Mouse (Mus musculus): Measurements from ENCODE around the gene Igsf21. TPM values are rescaled to one million over a fixed set of nuclear protein-coding genes. Genes with fewer than 3 reads are reported as not detected.
A peak's percentile ranks its signal among the peaks of the same experiment; 100 is the strongest.

Gene Igsf21
- polyA plus RNA-seq, 1 experiment from 2014 or later = 12.7 TPM

DNA sequence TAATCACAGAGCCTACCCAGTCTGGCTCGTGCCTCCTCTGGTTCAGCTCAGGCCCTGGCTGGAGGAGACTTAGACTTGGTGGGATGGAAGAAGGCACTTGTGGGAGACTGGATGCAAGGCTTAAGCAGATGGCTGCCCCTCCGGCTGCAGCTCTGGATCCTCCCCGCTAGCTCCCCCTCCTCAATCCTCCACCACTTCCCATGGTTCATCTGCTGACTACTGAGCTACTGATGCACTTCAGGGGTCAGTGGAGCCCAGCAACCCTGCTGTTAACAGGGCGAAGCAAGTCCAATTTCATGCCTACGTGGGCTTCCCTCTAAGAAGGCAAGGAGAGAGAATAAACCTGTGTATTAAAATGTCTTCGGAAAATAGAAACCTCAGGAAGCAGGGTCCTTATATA is 222.8 kb downstream of the Igsf21 start:
- Histone ChIP-seq H3K9ac (ENCODE audit: low read length) (no peak overlapping the region), H3K9me3 (ENCODE audit: control insufficient read depth, low read length) (peaks cover 3% of the 10 kb centered on the region; the same call in 1 of the 2 replicates), H3K4me1 (replicated peaks; ENCODE audit: control insufficient read depth, insufficient read depth, low read length) (no peaks in the 10 kb centered on the region), H3K4me3 (ENCODE audit: low read depth, low read length) (no peak overlapping the region), H3K36me3 (ENCODE audit: control insufficient read depth, insufficient read depth, low read length) (no peaks in the 10 kb centered on the region), H3K27ac (ENCODE audit: low read depth, low read length) (no peak overlapping the region), H3K27me3 (ENCODE audit: control insufficient read depth, insufficient read depth, low read length) (no peaks in the 10 kb centered on the region), H3K4me2 (ENCODE audit: low read depth, low read length, severe bottlenecking) (no peak overlapping the region)
- 76% methylated on average over 6 of the region's 6 CpGs for WGBS
- ATAC-seq (replicated peaks; ENCODE audit: low FRiP score) = no peak
- no peak for DNase-seq (ENCODE audit: low spot score)

DNA sequence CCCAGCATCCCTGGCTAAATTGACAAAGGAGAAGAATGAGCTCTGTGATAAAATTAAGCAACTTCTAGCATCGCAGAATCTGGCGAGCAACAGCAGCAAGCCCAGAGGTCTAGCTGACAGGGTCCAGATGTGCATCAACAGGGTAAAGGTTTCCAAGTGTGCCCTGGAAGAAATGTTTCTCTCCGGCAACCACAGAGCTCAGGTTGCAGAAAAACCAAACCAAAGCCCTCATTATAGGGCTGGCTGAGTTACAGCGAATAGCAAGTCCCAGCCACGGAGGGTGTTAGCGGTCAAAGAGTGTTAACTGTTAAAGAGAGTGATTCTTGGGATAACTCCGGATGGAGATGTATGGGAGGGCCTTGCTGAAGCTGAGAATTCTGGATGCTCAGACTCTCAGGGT is 230.7 kb downstream of the Igsf21 start:
- H3K4me1 ChIP-seq (replicated peaks; ENCODE audit: control insufficient read depth, insufficient read depth, low read length) = 0 out of 2 replicates have a peak, but pooled peaks cover under 1% of the 10 kb centered on the region
- ATAC-seq (replicated peaks; ENCODE audit: low FRiP score) (no peak), DNase-seq (ENCODE audit: low spot score) (no peak)
- no peak overlapping the region for H3K4me2 ChIP-seq (ENCODE audit: low read depth, low read length, severe bottlenecking)
- H3K9me3 ChIP-seq (ENCODE audit: control insufficient read depth, low read length) = no peaks in the 10 kb centered on the region
- H3K4me3 ChIP-seq (ENCODE audit: low read depth, low read length) = no peak overlapping the region
- H3K27ac ChIP-seq (ENCODE audit: low read depth, low read length) = no peak overlapping the region
- WGBS = 72% methylated on average over 7 of the region's 7 CpGs
- no peaks in the 10 kb centered on the region for H3K27me3 ChIP-seq (ENCODE audit: control insufficient read depth, insufficient read depth, low read length)
- no peaks in the 10 kb centered on the region for H3K36me3 ChIP-seq (ENCODE audit: control insufficient read depth, insufficient read depth, low read length)
- no peak overlapping the region for H3K9ac ChIP-seq (ENCODE audit: low read length)

DNA sequence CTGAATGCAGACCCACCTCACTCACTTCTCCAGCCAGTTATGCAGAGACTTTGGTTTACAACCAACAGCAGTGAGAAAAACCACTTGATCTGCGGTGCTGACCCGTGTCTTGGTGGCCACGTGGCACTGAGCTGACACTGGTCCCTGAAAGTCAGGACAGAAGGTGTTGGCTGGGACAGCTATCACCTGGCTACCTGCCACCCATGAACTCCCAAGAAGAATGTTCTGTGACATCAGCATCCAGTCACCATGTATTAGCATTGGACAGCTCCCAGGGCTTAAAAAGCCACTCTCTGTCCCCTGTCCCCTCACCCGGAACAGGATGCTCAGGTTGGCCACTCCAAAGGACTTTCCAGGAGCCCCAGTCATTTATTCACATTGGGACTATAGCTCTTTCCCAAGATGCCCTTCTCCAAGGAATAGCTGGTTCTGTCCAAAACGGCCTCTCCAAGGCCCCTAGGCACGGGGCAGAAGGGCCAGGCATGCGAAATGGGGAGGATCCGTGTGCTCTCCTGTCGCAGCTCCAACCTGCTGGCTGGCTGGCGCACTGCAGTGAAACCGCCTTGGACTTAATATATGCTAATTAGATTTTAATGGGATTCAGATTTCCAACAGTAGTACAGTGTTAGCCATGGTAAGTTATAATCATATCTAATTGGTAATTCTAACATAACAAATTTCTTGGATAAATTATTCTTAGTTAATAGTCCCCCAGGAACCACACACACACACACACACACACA is 235.7 kb downstream of the Igsf21 start:
- H3K27me3 ChIP-seq (ENCODE audit: control insufficient read depth, insufficient read depth, low read length) = no peaks in the 10 kb centered on the region
- H3K9me3 ChIP-seq (ENCODE audit: control insufficient read depth, low read length) = no peaks in the 10 kb centered on the region
- WGBS = 69% methylated on average over 11 of the region's 11 CpGs
- 0 out of 2 replicates have a peak, but pooled peaks cover 2% of the 10 kb centered on the region for H3K4me1 ChIP-seq (replicated peaks; ENCODE audit: control insufficient read depth, insufficient read depth, low read length)
- no peak overlapping the region for H3K4me2 ChIP-seq (ENCODE audit: low read depth, low read length, severe bottlenecking)
- DNase-seq (ENCODE audit: low spot score) = no peak
- H3K36me3 ChIP-seq (ENCODE audit: control insufficient read depth, insufficient read depth, low read length) = no peaks in the 10 kb centered on the region
- no peak overlapping the region for H3K4me3 ChIP-seq (ENCODE audit: low read depth, low read length)
- 0 out of 2 replicates have a peak, but pooled peaks have one; percentile 49 for ATAC-seq (replicated peaks; ENCODE audit: low FRiP score)
- H3K9ac ChIP-seq (ENCODE audit: low read length) = no peak overlapping the region
- no peak overlapping the region for H3K27ac ChIP-seq (ENCODE audit: low read depth, low read length)

DNA sequence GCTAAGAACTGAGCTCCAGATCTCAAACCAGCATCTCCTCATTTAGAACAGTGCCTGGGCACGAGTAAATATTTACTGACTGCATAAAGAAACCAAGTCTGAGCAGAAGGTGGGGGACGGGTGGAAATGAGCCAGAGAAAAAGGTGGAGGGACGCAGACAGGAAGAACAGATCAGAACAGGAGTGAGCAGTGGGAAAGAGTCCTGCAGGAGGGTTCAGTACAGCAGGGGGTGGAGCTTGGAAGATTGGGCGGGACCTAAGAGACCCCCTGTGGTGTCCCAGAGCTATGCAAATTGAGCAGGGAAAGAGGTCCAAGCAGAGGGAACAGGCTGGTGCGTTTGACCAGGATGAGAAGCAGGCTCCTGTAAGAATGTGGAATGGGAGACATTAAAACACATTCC is 241.7 kb downstream of the Igsf21 start:
- Histone ChIP-seq H3K4me1 (replicated peaks; ENCODE audit: control insufficient read depth, insufficient read depth, low read length) (peaks cover 2% of the 10 kb centered on the region; the same call in 1 of the 2 replicates), H3K27me3 (ENCODE audit: control insufficient read depth, insufficient read depth, low read length) (no peaks in the 10 kb centered on the region; the same call in 1 of the 2 replicates), H3K4me3 (ENCODE audit: low read depth, low read length) (no peak overlapping the region), H3K36me3 (ENCODE audit: control insufficient read depth, insufficient read depth, low read length) (no peaks in the 10 kb centered on the region), H3K4me2 (ENCODE audit: low read depth, low read length, severe bottlenecking) (peak overlapping the region; percentile 43; the same call in 1 of the 2 replicates), H3K9ac (ENCODE audit: low read length) (peak overlapping the region; percentile 35; the same call in 1 of the 2 replicates), H3K9me3 (ENCODE audit: control insufficient read depth, low read length) (no peaks in the 10 kb centered on the region), H3K27ac (ENCODE audit: low read depth, low read length) (no peak overlapping the region)
- WGBS = 21% methylated on average over 5 of the region's 5 CpGs
- ATAC-seq (replicated peaks; ENCODE audit: low FRiP score) = peak; percentile 12; the same call in 1 of the 2 replicates
- no peak for DNase-seq (ENCODE audit: low spot score)

DNA sequence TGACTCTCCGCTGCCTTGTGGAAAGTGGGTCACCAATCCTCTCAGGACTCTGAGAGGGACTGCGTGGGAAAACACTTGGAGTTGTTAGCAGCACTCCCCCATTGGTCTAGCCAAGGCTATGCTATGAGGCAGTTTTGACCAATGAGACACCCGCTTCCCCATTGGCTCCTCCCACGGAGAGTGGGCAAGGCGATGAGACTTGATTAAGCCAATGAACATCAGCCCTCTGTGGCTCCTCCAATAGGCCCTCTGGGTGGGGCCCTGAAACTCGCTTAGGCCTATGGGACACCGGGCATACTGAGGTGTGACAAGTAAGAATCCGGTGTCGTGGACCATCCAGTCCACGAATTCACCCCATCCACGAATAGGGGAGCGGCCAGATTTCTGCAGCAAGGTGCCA is 242.4 kb downstream of the Igsf21 start:
- peaks cover 2% of the 10 kb centered on the region; the same call in 1 of the 2 replicates for H3K4me1 ChIP-seq (replicated peaks; ENCODE audit: control insufficient read depth, insufficient read depth, low read length)
- H3K9me3 ChIP-seq (ENCODE audit: control insufficient read depth, low read length) = no peaks in the 10 kb centered on the region
- H3K9ac ChIP-seq (ENCODE audit: low read length) = 0 out of 2 replicates have a peak overlapping the region, but pooled peaks have one; percentile 35
- H3K27me3 ChIP-seq (ENCODE audit: control insufficient read depth, insufficient read depth, low read length) = no peaks in the 10 kb centered on the region; the same call in 1 of the 2 replicates
- DNase-seq (ENCODE audit: low spot score) (peak; percentile 68), ATAC-seq (replicated peaks; ENCODE audit: low FRiP score) (peak; percentile 60; the same call in 1 of the 2 replicates)
- H3K27ac ChIP-seq (ENCODE audit: low read depth, low read length) = no peak overlapping the region
- peak overlapping the region; percentile 17; the same call in 1 of the 2 replicates for H3K4me3 ChIP-seq (ENCODE audit: low read depth, low read length)
- no peaks in the 10 kb centered on the region for H3K36me3 ChIP-seq (ENCODE audit: control insufficient read depth, insufficient read depth, low read length)
- H3K4me2 ChIP-seq (ENCODE audit: low read depth, low read length, severe bottlenecking) = peak overlapping the region; percentile 43
- 20% methylated on average over 12 of the region's 12 CpGs for WGBS

DNA sequence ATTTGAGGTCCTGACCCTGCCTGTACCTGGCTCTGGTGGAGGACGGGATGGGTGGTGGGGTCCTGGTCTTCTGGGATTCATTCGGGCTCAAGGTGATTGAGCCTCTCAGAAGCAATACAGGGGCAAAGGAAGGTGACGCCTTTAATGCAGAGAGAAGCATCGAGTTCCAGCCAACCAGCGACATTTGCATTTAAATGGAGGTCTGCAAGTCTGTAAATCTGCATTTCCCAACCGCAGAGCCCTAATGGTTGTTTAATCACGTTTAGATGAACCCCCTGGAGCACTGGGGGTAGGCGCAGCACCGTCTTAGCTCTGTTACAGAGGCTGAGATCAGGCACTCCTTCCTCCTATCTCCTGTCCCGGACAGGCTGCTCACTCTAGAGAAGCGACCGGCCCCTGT is 244.5 kb downstream of the Igsf21 start:
- no peaks in the 10 kb centered on the region for H3K9me3 ChIP-seq (ENCODE audit: control insufficient read depth, low read length)
- 0 out of 2 replicates have a peak overlapping the region, but pooled peaks have one; percentile 18 for H3K27ac ChIP-seq (ENCODE audit: low read depth, low read length)
- DNase-seq (ENCODE audit: low spot score) (no peak), ATAC-seq (replicated peaks; ENCODE audit: low FRiP score) (no peak)
- H3K4me2 ChIP-seq (ENCODE audit: low read depth, low read length, severe bottlenecking) = no peak overlapping the region
- 13% methylated on average over 12 of the region's 12 CpGs for WGBS
- H3K4me3 ChIP-seq (ENCODE audit: low read depth, low read length) = no peak overlapping the region
- no peak overlapping the region for H3K9ac ChIP-seq (ENCODE audit: low read length)
- peaks cover 2% of the 10 kb centered on the region; the same call in 1 of the 2 replicates for H3K4me1 ChIP-seq (replicated peaks; ENCODE audit: control insufficient read depth, insufficient read depth, low read length)
- H3K36me3 ChIP-seq (ENCODE audit: control insufficient read depth, insufficient read depth, low read length) = no peaks in the 10 kb centered on the region
- no peaks in the 10 kb centered on the region; the same call in 1 of the 2 replicates for H3K27me3 ChIP-seq (ENCODE audit: control insufficient read depth, insufficient read depth, low read length)

DNA sequence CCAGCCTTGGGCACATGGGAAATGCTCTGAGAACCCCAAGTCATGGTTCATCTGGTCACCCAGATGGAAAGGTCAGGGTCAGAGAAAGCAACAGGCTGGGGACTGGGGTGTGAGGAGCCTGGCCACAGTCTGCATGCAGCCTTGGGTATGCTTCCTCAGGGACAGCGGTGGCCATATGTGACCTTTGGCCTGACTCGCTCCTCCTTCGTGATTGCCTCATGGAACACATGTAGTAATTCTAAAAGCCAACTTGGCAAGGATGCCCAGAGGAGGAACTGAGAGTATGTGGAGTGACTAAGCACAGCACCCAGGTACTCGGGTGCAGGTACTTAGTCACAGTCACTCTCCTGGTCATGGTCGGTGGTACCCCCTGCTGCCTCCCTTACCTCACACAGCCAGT is 245.7 kb downstream of the Igsf21 start:
- Histone ChIP-seq H3K9me3 (ENCODE audit: control insufficient read depth, low read length) (no peaks in the 10 kb centered on the region), H3K4me3 (ENCODE audit: low read depth, low read length) (no peak overlapping the region), H3K36me3 (ENCODE audit: control insufficient read depth, insufficient read depth, low read length) (no peaks in the 10 kb centered on the region), H3K9ac (ENCODE audit: low read length) (no peak overlapping the region), H3K27me3 (ENCODE audit: control insufficient read depth, insufficient read depth, low read length) (no peaks in the 10 kb centered on the region; the same call in 1 of the 2 replicates), H3K4me1 (replicated peaks; ENCODE audit: control insufficient read depth, insufficient read depth, low read length) (peaks cover 2% of the 10 kb centered on the region; the same call in 1 of the 2 replicates), H3K4me2 (ENCODE audit: low read depth, low read length, severe bottlenecking) (no peak overlapping the region), H3K27ac (ENCODE audit: low read depth, low read length) (no peak overlapping the region)
- WGBS = 85% methylated on average over 5 of the region's 5 CpGs
- ATAC-seq (replicated peaks; ENCODE audit: low FRiP score) (no peak), DNase-seq (ENCODE audit: low spot score) (no peak)

DNA sequence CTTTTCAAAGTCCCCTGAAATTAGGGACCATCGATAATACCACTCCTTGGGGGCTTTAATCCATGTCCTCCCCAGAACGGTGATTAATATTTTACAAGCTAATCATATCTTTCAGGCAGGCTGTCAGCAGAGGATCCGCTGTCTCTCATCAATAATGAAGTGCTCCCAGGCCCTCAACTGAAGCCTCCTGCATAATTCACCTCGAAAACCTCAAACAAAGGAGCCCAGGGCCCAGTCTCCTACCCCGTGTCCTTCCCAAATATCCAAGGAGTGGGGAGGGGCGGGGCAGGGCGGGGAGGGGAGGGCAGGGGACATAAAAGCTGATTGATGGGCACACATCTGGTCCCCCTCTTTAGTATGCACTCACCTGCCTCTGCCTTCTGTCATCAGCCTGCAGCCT is 247.6 kb downstream of the Igsf21 start:
- no peak for DNase-seq (ENCODE audit: low spot score)
- H3K36me3 ChIP-seq (ENCODE audit: control insufficient read depth, insufficient read depth, low read length) = no peaks in the 10 kb centered on the region
- no peak overlapping the region for H3K9ac ChIP-seq (ENCODE audit: low read length)
- H3K4me2 ChIP-seq (ENCODE audit: low read depth, low read length, severe bottlenecking) = no peak overlapping the region
- H3K27ac ChIP-seq (ENCODE audit: low read depth, low read length) = no peak overlapping the region
- WGBS = 49% methylated on average over 7 of the region's 7 CpGs
- H3K9me3 ChIP-seq (ENCODE audit: control insufficient read depth, low read length) = no peaks in the 10 kb centered on the region
- H3K4me1 ChIP-seq (replicated peaks; ENCODE audit: control insufficient read depth, insufficient read depth, low read length) = peaks cover 2% of the 10 kb centered on the region; the same call in 1 of the 2 replicates
- no peak overlapping the region for H3K4me3 ChIP-seq (ENCODE audit: low read depth, low read length)
- no peak for ATAC-seq (replicated peaks; ENCODE audit: low FRiP score)
- no peaks in the 10 kb centered on the region; the same call in 1 of the 2 replicates for H3K27me3 ChIP-seq (ENCODE audit: control insufficient read depth, insufficient read depth, low read length)
